Mouse (Mus musculus) embryonic facial prominence, embryonic 11.5 days (tissue): ENCODE measurements around the gene Bag5. TPM values are rescaled to one million over a fixed set of nuclear protein-coding genes. Genes with fewer than 3 reads are reported as not detected.
A peak's percentile ranks its signal among the peaks of the same experiment; 100 is the strongest.
"Not testable (repeated sequence)": the region's sequence is repeated elsewhere in the genome, so short reads cannot be mapped to it uniquely, and the experiment has no call there.

ENCODE experiments used
- ATAC-seq: fragments of 200-750 bp; cut with Nextera tagmentation; replicated peaks from 2 replicates; pipeline ENCODE4 v1.8.0; 2017; ENCODE audit warnings: low read depth; ENCODE audit not compliant: insufficient number of reproducible peaks, low FRiP score, low TSS enrichment
- DNase-seq: peaks from one replicate; pipeline ENCODE4 v3.0.0-alpha.2; 2015; ENCODE audit warnings: low spot score
- H3K27ac ChIP-seq: fragments of 300-500 bp; sonication (generic); replicated peaks from 2 replicates; pipeline ENCODE4 v1.5.1; 2014; ENCODE audit warnings: mild to moderate bottlenecking, low read depth, low read length, control low read depth
- H3K27me3 ChIP-seq: fragments of 300-500 bp; sonication (generic); 2 replicates; pipeline ENCODE4 v1.6.1; 2014; ENCODE audit warnings: mild to moderate bottlenecking, low read length, moderate library complexity, mixed read lengths; ENCODE audit not compliant: control insufficient read depth, insufficient read depth
- H3K36me3 ChIP-seq: fragments of 300-500 bp; sonication (generic); replicated peaks from 2 replicates; pipeline ENCODE4 v1.6.1; 2014; ENCODE audit warnings: low read depth, mild to moderate bottlenecking, low read length, moderate library complexity, mixed read lengths; ENCODE audit not compliant: control insufficient read depth, insufficient read depth
- H3K4me1 ChIP-seq: fragments of 300-500 bp; sonication (generic); 2 replicates; pipeline ENCODE4 v1.6.1; 2014; ENCODE audit warnings: low read length, mixed read lengths; ENCODE audit not compliant: control insufficient read depth, insufficient read depth
- H3K4me2 ChIP-seq: fragments of 300-500 bp; sonication (generic); 2 replicates; pipeline ENCODE4 v1.6.1; 2014; ENCODE audit warnings: low read depth, mild to moderate bottlenecking, control low read depth, low read length, moderate library complexity
- H3K4me3 ChIP-seq: fragments of 300-500 bp; sonication (generic); 2 replicates; pipeline ENCODE4 v1.5.1; 2014; ENCODE audit warnings: low read depth, low read length, control low read depth
- H3K9ac ChIP-seq: fragments of 300-500 bp; sonication (generic); replicated peaks from 2 replicates; pipeline ENCODE4 v1.6.1; 2014; ENCODE audit warnings: mild to moderate bottlenecking, control low read depth, low read length
- H3K9me3 ChIP-seq: fragments of 300-500 bp; sonication (generic); replicated peaks from 2 replicates; pipeline ENCODE4 v1.6.1; 2016; ENCODE audit warnings: mild to moderate bottlenecking, low read length, inconsistent platforms, mixed read lengths; ENCODE audit not compliant: control insufficient read depth
- whole genome bisulfite sequencing: fragments of 180-500 bp; shearing (Covaris S2); extraction: QIAGEN DNeasy Blood & Tissue Kit; methylation state at CpG from one replicate; pipeline ENCODE4 v1.1.7; 2014; 5-methylcytosine and 5-hydroxymethylcytosine counted together
- polyA plus RNA-seq: library from polyadenylated mRNA; unstranded; fragments of >200 nt; fragmentation: Nextera tagmentation; extraction: Ambion mirVana; gene quantifications from 2 replicates; pipeline ENCODE4 v1.2.1, GENCODE M21; 2014

The Bag5 gene
- polyA plus RNA-seq, 1 experiment from 2014 or later: 56.8 TPM

GRCm38 (mm10) chr12:111720222-111720621 is 7.2 kb upstream of the Bag5 start:
- no peaks in the 10 kb centered on the region for H3K27me3 ChIP-seq
- no peak overlapping the region for H3K4me2 ChIP-seq
- DNase-seq (no peak), ATAC-seq (no peak)
- H3K9me3 ChIP-seq: no peaks in the 10 kb centered on the region
- H3K4me3 ChIP-seq: no peak overlapping the region
- H3K4me1 ChIP-seq: no peaks in the 10 kb centered on the region
- no peak overlapping the region for H3K27ac ChIP-seq
- H3K36me3 ChIP-seq: no peaks in the 10 kb centered on the region
- WGBS: 85% methylated on average over 4 of the region's 4 CpGs
- H3K9ac ChIP-seq: no peak overlapping the region

- DNase-seq (peak; percentile 44), ATAC-seq (no peak; the same call in 1 of the 2 replicates)
- no peak overlapping the region for H3K4me3 ChIP-seq
- H3K9ac ChIP-seq: no peak overlapping the region
- no peaks in the 10 kb centered on the region for H3K9me3 ChIP-seq
- peak overlapping the region; percentile 31; the same call in 1 of the 2 replicates for H3K27ac ChIP-seq
- 33% methylated on average over 8 of the region's 8 CpGs for WGBS
- H3K4me2 ChIP-seq: no peak overlapping the region
- H3K27me3 ChIP-seq: no peaks in the 10 kb centered on the region
- H3K36me3 ChIP-seq: no peaks in the 10 kb centered on the region; the same call in 1 of the 2 replicates
- no peaks in the 10 kb centered on the region for H3K4me1 ChIP-seq
Observed at GRCm38 (mm10) chr12:111718656-111719055, 5.6 kb upstream of the Bag5 start.

- no peak for DNase-seq
- 96% methylated on average over 7 of the region's 7 CpGs for WGBS
Observed at GRCm38 (mm10) chr12:111716505-111716904, 3.4 kb upstream of the Bag5 start.

GRCm38 (mm10) chr12:111713880-111714279 is 823 bp upstream of the Bag5 start:
- not testable (repeated sequence) for H3K4me1 ChIP-seq, H3K4me2 ChIP-seq, H3K36me3 ChIP-seq, ATAC-seq, H3K9me3 ChIP-seq, H3K27ac ChIP-seq, DNase-seq, H3K27me3 ChIP-seq, H3K9ac ChIP-seq
- H3K4me3 ChIP-seq: peak overlapping the region; percentile 99
- 77% methylated on average over 6 of the region's 6 CpGs for WGBS

More at GRCm38 (mm10) chr12:111716505-111716904, 3.4 kb upstream of the Bag5 start:
- Histone ChIP-seq H3K4me1 (no peaks in the 10 kb centered on the region), H3K9me3 (no peaks in the 10 kb centered on the region), H3K27me3 (no peaks in the 10 kb centered on the region), H3K4me2 (no peak overlapping the region), H3K36me3 (no peaks in the 10 kb centered on the region; the same call in 1 of the 2 replicates), H3K4me3 (no peak overlapping the region), H3K9ac (no peak overlapping the region), H3K27ac (no peak overlapping the region)
- ATAC-seq: no peak

GRCm38 (mm10) chr12:111712476-111712875 is 581 bp downstream of the Bag5 start:
- Histone ChIP-seq H3K36me3 (peaks cover 3% of the 10 kb centered on the region), H3K4me2 (peak overlapping the region; percentile 71), H3K27ac (peak overlapping the region; percentile 75), H3K27me3 (no peaks in the 10 kb centered on the region), H3K9me3 (no peaks in the 10 kb centered on the region), H3K9ac (peak overlapping the region; percentile 97), H3K4me3 (peak overlapping the region; percentile 99), H3K4me1 (no peaks in the 10 kb centered on the region)
- ATAC-seq (peak; percentile 37; the same call in 1 of the 2 replicates), DNase-seq (peak; percentile 56)
- WGBS: 0% methylated on average over 32 of the region's 33 CpGs

- H3K4me1 ChIP-seq: no peaks in the 10 kb centered on the region
- H3K36me3 ChIP-seq: peaks cover 3% of the 10 kb centered on the region
- H3K27me3 ChIP-seq: no peaks in the 10 kb centered on the region
- ATAC-seq (no peak), DNase-seq (no peak)
- H3K9ac ChIP-seq: no peak overlapping the region
- H3K9me3 ChIP-seq: no peaks in the 10 kb centered on the region
- H3K27ac ChIP-seq: no peak overlapping the region
- WGBS: 95% methylated on average over 10 of the region's 10 CpGs
- H3K4me3 ChIP-seq: no peak overlapping the region
- no peak overlapping the region for H3K4me2 ChIP-seq
Observed at GRCm38 (mm10) chr12:111710091-111710490, 3.0 kb downstream of the Bag5 start.

- no peak overlapping the region for H3K4me3 ChIP-seq
- WGBS: 88% methylated on average over 4 of the region's 4 CpGs
- no peak overlapping the region for H3K9ac ChIP-seq
- no peak for ATAC-seq
- H3K27ac ChIP-seq: no peak overlapping the region
- no peak overlapping the region for H3K4me2 ChIP-seq
- H3K27me3 ChIP-seq: no peaks in the 10 kb centered on the region
- peaks cover 3% of the 10 kb centered on the region for H3K36me3 ChIP-seq
- H3K4me1 ChIP-seq: no peaks in the 10 kb centered on the region
- H3K9me3 ChIP-seq: no peaks in the 10 kb centered on the region
- no peak for DNase-seq
Observed at GRCm38 (mm10) chr12:111708181-111708580, 4.9 kb downstream of the Bag5 start.

- peaks cover 2% of the 10 kb centered on the region for H3K36me3 ChIP-seq
- WGBS: 79% methylated on average over 15 of the region's 15 CpGs
- no peaks in the 10 kb centered on the region for H3K9me3 ChIP-seq
- no peak overlapping the region for H3K27ac ChIP-seq
- H3K4me3 ChIP-seq: no peak overlapping the region
- DNase-seq: no peak
- no peak overlapping the region for H3K4me2 ChIP-seq
- H3K27me3 ChIP-seq: no peaks in the 10 kb centered on the region
- H3K4me1 ChIP-seq: no peaks in the 10 kb centered on the region
- no peak for ATAC-seq
- no peak overlapping the region for H3K9ac ChIP-seq
Observed at GRCm38 (mm10) chr12:111705186-111705973, 7.7 kb downstream of the Bag5 start.
